Mouse (Mus musculus): ENCODE measurements at regions not wholly inside any gene's neighbourhood (a gene's known extent, or its start where the extent isn't known, plus 50 kb on each side); places are given as distances from the start of the nearest gene placed in this dataset.
"Not testable (repeated sequence)": the region's sequence is repeated elsewhere in the genome, so short reads cannot be mapped to it uniquely, and the experiment has no call there.

DNA sequence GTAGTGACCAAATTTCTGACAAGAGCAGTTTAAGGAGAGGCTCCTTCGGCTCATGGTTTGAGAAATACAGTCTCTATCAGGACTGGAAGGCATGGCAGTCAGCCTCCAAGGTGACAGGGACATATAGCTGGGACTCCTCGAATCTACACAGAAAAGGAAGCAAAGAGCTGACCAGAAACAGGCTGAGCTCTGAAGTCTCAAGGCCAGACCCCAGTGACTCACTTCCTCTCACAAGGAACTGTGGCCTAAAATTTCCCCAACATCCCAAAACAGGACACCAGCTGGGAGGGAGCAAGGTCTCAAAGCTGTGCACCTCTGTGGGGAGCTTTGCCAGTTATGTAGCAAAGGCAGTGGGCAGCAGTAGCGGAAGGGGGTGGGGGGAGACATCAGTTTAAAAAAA lies 110.7 kb downstream of the Sox4 start:
- DNase-seq (ENCODE audit: low spot score), result no peak

- DNase-seq (ENCODE audit: low spot score), result no peak
These were observed 113.4 kb downstream of the Sox4 start for GRCm38 (mm10) chr13:28840142-28840541.

DNA sequence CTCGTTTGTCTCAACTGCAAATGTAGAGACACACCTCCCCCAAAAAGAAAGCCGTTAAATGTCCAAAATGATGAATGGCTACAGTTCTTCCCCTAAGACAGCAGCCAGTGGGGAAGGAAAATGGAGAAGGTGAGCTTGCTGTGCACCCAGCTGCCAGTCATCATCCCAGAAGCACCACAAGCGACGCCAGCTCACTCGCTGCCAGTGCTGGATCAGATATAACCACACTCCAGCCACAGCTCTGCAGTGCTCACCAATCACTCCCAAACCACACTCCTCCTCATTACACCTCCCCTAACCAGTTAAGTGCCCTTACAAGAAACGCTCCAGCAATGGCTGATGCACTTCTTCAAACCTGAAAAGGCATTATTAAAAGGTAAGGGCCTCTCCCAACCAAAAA lies 114.4 kb downstream of the Sox4 start:
- DNase-seq (ENCODE audit: low spot score), result peak; percentile 26

DNA sequence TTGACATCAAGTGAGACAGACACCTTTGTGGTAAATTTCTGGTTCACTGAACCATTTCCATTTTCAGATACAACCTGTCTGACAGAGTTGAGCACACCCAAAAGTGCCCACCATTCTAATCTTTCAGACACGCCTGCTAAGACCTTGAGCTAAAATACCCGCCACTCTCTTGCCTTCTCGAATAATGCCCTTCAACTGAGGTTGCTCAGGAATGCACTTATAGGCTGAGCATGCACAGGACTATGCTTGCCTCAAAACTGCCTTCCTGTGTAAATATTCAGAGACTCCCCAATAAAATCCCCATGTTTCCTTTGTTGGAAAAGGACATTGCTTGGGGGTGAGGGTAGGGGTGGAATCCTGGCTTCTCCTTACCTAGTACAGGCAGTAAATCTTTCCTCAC lies 115.3 kb downstream of the Sox4 start:
- no peak for DNase-seq (ENCODE audit: low spot score)

- DNase-seq (ENCODE audit: low spot score), result not testable (repeated sequence)
These were observed 116.3 kb downstream of the Sox4 start for GRCm38 (mm10) chr13:28837196-28837595.

- DNase-seq (ENCODE audit: low spot score), result no peak
These were observed 119.8 kb downstream of the Sox4 start for GRCm38 (mm10) chr13:28833700-28834065.

- DNase-seq (ENCODE audit: low spot score), result peak; percentile 72
These were observed 120.4 kb downstream of the Sox4 start for GRCm38 (mm10) chr13:28832855-28833699.

DNA sequence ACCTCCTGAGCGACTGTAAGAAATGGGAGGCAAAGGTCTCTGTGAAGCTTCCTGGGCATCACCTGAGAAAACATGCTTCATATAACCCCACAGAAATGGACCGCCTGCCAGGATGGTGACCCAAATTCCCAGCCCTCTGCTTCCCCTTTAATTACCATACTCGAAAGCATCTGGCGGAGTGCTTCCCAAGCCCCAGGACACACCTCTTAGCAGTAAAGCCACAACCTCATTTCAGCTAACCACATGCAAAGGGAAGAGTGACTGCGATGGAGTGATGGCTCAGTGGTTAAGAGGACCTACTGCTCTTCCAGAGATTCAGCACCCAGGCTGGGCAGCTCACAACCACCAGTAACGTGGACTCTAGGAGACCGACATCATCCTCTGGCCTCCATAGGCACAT lies 127.2 kb downstream of the Sox4 start:
- peak; percentile 48 for DNase-seq (ENCODE audit: low spot score)

DNA sequence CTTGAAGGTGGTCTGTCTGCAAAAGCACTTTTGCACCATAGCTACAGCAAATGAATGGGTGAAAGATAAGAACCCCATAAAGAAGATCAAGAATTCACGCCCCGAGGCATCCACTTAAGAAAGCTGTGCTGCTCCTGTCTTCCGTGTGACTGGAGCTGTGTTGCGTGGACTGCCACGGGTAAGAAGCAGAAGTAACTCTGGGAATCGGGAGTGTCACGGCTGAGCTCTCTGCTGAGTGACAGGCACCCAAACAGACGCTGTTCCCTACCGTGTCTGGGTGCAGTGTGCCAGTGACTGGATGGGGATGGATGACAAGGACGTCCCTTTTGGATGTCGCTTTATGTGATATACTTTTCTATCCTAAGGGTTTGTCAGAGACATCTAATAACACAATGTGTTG lies 129.5 kb downstream of the Sox4 start:
- DNase-seq (ENCODE audit: low spot score), result no peak

- no peak for DNase-seq (ENCODE audit: low spot score)
These were observed 130.1 kb downstream of the Sox4 start for GRCm38 (mm10) chr13:28823311-28823880.

GRCm38 (mm10) chr13:28820868-28821533 lies 132.5 kb downstream of the Sox4 start:
- DNase-seq (ENCODE audit: low spot score), result peak; percentile 34

DNA sequence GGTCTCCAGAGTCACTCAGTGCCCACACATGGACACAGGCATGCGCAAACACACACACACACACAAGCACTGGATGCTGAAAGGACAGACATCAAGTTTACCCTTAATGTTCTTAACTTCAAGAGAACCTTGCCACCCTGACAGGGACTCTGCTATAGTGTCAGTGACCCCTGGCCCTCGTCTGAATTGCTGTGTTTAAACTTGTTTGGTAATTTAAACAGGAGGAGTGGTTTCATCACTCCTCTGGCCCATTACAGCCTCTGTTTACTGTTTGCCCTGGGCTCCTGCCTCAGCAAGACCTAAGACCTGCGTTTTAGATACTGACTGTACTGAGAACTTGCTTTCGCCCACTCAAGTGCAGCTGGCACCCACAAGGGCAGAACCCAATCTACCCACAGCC lies 139.4 kb downstream of the Sox4 start:
- no peak for DNase-seq (ENCODE audit: low spot score)

DNA sequence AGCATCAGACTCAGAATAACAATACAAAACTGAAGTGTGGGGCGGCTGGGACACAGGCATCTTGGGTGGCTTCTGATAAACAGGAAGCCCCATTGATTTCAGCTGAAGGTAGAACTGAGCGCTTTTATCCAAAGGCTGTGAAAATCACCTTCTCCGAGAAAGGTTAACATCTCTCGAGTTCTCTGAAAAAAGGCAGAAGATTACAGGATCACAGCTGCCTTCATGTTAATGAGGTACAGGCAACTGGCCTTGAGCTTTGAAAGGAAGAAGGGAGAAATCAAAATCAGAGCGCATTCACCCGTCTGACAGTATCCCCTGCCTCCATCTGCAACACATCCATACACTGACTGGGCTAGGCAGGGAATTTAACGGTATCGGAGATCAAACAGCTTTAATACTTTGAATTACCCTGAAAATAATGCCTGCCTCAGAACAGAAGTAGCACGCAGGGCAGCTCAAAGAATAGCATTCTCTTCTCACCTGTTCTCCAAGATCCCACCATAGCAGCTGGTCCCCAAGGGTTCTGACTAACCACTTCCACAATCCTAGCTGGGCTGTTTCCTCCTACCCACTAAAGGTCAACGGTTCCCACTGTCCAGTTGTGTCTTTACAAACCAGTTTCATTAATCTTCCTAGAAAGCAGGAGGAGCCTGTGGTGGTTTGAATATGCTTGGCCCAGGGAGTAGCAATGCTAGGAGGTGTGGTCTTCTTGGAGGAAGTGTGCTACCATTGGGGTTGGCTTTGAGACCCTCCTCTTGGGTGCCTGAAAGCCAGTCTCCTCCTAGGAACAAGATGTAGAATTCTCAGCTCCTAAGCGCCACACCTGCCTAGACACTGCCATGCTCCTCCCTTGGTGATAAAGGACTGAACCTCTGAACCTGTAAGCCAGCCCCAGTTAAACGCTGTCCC lies 141.6 kb downstream of the Sox4 start:
- DNase-seq (ENCODE audit: low spot score), result no peak

DNA sequence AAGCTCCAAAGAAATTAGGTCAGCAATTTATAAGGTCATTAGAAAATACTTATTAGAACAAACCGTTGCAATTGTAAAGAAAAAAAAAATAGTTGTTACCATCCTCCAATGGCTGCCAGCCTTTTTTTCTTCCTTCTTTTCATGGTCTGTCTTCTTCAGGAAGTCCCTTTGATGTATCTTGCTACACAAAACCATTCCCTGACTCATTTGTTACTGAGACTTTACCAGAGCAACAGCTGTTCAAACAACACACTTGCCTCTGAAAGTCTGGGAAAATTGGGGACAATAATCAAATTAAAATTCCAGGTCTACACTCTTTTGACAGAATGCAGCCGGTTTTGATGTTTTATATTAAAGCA lies 142.5 kb downstream of the Sox4 start:
- DNase-seq (ENCODE audit: low spot score), result no peak

- no peak for DNase-seq (ENCODE audit: low spot score)
These were observed 143.0 kb downstream of the Sox4 start for GRCm38 (mm10) chr13:28810326-28811080.

- DNase-seq (ENCODE audit: low spot score), result no peak
These were observed 148.2 kb downstream of the Sox4 start for GRCm38 (mm10) chr13:28805302-28805701.

- DNase-seq (ENCODE audit: low spot score), result no peak
These were observed 152.1 kb downstream of the Sox4 start for GRCm38 (mm10) chr13:28801210-28801954.

GRCm38 (mm10) chr13:28800676-28801075 lies 152.8 kb downstream of the Sox4 start:
- no peak for DNase-seq (ENCODE audit: low spot score)

DNA sequence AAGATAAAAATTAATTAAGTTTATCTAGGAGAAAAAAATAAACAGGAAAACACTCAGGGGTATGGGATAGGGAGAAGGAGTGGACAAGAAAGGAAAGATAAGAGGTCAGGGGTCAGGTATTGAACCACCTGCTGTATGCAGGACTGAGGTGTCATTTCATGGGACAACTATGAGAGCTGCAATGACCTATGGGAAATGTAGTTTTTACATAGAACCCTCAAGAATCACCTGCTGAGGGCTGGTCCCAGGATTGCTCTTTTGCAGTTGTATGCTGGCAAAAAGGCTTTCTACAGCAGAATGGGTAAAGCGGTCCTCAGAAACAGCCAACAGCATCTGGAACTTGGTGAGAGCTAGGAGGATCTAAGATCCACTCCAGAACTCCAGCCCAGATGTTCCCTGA lies 154.0 kb downstream of the Sox4 start:
- no peak for DNase-seq (ENCODE audit: low spot score)

Measured in thymus, postnatal 0 days (tissue).